Mouse (Mus musculus) megakaryocyte-erythroid progenitor cell, adult 5-6 weeks (primary cell): ENCODE measurements at regions not wholly inside any gene's neighbourhood (a gene's known extent, or its start where the extent isn't known, plus 50 kb on each side); places are given as distances from the start of the nearest gene placed in this dataset.
"Not testable (repeated sequence)": the region's sequence is repeated elsewhere in the genome, so short reads cannot be mapped to it uniquely, and the experiment has no call there.

Source experiments
- ATAC-seq: replicated peaks from 2 replicates; pipeline ENCODE4 v1.8.0; 2016; ENCODE audit warnings: mild to moderate bottlenecking, inconsistent platforms; ENCODE audit not compliant: severe bottlenecking, poor library complexity, low FRiP score, low TSS enrichment

DNA sequence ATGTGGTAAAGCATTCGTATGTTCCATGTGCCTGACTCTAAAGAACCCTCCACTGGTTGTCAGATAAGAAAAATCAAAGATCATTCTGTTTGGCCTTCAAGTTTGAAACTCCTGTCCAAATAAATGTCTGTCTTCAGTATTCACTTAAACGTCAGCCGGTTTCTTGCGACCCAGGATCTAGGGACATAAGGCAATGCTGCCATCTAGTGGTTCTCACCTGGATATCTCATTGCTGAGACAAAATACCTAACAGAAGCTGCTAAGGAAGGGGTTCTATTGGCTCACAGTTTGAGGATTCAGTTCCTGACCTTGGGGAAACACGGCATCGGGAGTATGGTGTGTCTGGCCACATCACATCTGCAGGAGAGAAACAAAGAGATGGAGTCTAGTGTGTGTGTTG is 139.5 kb upstream of the Intu start:
- ATAC-seq: peak; percentile 71

DNA sequence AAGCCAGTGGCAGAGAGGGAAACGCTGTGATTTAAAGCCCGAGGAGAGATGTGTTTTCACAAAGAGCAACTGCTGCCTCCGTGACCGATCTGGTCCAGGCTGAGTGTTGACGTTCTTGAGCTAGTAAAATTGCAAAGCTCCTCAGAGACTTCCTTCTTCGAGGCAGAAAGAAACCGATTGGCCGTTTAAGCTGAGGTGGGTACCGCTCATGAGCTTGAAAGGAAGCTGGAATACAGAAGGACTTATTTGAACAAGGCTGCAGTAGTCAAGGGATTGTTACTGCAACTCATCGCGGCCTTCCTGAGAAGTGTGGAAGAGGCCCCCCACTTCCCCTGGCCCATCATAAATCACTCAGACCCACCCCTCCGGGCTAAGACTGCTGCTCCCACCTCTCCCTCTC is 132.9 kb upstream of the Intu start:
- no peak for ATAC-seq

- ATAC-seq: no peak
Observed at GRCm38 (mm10) chr3:40403402-40403801, 127.7 kb upstream of the Intu start.

GRCm38 (mm10) chr3:40405095-40405948 is 125.8 kb upstream of the Intu start:
- ATAC-seq: no peak

GRCm38 (mm10) chr3:40405949-40406236 is 125.2 kb upstream of the Intu start:
- no peak for ATAC-seq

GRCm38 (mm10) chr3:40408921-40409488 is 122.1 kb upstream of the Intu start:
- ATAC-seq: no peak

- ATAC-seq: no peak
Observed at GRCm38 (mm10) chr3:40410749-40411310, 120.3 kb upstream of the Intu start.

DNA sequence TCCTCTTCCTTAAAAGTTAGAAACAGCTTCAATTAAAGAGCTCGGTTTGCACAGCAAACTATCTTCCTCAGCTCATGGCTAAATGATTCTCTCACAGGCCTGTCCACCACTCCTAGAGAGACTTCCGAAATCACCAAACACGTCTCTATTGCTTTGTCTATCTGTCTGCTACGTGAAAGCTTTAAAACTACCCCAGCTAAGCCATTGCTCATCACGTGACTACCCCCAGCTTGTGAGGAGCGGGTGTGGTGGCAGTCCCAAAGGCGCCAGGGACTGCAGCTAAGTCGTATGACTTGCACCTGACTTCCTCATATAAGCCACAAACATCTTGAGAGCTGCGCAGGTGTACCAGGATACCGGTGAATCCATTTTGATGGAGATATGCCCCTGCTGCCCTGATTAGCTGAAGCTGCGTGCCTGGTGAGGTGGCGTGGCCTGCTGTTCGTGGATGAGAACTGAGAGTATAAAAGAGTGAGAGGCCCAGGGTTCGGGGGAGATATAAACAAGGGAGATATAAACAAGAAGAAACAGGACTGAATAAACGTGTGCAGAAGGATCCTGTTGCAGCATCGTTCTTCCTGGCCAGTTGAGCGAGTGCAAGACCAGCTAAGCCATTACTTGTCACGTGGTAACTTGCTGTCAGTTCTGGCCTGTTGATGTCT is 105.8 kb upstream of the Intu start:
- not testable (repeated sequence) for ATAC-seq

DNA sequence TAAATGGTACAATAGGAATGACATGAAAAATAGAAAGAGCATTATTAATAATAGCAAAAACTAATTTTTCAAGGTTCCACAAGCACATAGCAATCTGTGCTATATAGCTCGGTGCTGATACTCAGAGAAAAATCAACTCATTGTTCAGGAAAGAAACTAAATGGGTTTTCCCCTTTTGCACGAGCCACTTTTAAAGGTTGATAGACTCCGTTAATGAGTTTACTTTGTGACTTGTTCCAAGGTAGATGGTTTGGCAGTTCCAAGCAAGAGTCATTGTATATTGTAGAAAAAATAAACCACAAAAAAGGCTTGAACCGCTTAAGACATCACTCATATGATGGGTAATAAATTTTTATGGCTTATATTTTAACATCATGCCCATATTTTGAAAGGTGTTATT is 105.0 kb upstream of the Intu start:
- ATAC-seq: no peak

DNA sequence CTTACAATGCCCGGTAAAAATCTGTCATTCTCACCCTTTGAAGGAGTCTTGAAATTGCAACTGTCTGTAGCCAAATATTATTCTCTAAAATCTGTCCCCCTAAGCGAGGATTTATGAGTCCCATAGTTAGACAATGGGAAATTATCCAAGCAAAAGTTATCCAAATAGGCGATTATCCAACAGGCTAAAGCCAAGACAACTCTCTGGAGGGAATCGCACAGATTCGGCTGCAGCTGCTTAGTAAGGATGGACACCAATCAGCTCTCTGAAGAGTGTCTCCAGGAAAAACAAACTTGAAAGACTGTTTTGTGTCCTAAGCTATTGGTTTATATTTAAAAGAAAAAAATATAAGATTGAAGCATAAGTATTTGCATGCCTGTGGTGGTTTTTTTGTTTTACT is 103.1 kb upstream of the Intu start:
- ATAC-seq: no peak

- no peak for ATAC-seq
Observed at GRCm38 (mm10) chr3:40438251-40438650, 92.8 kb upstream of the Intu start.

DNA sequence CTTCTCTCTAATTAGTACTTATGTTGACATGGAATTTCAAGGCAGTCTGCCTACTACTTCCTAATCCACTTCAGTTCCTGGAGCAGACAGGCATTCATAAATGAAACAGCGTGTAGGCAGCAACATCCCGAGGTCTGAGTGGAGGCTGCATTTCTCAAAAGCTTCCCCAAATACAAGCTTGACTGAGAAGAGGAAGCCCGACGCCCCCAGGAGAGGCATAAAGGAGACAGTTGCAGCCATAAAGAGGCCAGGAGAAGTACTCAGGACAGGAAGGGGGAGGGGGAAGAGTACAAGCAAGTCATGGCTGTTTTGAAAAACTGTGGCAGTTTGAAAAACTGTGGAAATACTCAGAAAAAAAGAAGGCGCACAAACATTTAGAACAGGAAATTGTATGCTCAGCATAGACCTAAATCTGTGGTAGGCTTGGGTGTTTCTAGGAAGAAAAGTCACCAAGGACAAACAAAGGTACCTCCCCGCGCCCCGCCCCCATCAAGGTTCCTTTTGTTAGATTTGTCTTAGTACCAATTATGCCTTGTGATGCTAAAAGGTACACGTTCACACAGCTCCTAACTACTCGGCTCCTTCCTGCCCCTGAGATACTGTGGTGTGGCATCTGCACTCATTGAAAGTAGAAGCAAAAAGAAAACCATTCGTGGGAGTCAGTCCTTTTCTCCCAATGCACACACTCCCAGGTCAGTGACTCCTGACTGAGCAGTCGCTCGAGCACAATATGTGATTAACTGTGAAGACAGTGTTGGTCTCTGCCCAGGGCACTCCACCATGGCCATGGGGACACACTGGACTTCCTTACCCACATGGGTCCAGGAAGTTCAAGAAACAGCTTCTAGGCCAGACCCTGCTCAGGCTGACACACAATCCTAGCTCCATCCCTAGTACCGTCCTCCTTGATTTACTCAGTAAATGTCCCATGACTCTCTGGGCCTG is 89.7 kb upstream of the Intu start:
- ATAC-seq: no peak

DNA sequence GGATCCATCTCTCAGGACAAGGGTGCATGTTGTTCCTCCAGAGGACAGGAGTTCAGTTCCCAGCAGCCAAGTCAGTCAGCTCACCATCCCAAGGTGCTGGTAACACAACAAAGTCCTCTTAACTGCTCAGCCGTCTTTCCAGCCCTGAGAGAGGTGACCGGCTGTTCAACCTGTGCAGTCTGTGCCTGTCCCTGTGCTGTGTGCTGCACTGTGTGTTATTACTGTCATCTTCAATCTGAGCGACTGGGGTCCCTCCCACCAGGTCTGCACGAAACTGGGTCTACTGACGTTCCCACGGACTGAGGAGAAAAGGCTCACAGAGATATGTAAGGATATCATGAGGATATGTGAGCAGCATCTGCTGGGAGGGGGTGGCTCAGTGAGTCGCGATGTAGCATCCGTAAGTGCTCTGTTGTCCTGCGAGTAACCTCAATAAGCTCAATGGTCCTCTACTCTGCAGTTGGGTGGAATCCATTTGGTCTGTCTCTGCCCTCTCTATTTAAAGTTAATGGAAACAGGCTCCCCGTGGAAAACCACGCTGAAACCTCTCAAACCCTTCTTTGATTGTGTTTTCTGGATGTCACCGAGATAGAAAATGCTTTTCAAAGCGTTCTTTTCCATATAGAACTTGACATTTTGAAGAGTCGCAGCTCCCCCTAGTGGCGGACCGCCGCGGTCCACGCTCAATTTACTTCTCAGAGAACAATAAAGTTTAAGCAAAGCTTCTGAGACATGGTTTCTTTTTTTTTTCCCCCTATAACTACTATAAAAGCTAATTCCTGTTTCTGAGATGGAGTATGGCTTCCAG is 87.1 kb upstream of the Intu start:
- peak; percentile 26; the same call in 1 of the 2 replicates for ATAC-seq

DNA sequence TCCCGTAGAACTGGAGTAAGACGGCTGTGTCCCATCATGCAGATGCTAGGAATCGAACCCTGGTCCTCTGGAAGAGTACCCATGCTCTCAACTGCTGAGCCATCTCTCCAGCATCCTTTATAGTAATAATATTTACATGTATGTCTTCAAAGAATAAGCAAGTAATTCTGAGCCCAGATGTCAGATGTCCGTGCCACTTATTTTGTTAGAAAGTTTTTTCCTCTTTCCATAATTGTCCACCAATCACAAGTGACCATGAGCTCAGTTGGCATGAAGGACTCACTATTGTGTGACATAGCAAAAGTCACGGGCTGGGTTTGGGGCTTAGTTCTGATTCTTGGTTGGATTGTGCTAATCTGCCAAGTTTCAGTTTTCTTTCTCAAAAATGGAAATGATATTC is 78.1 kb upstream of the Intu start:
- no peak for ATAC-seq

GRCm38 (mm10) chr3:40453552-40453951 is 77.5 kb upstream of the Intu start:
- no peak for ATAC-seq

DNA sequence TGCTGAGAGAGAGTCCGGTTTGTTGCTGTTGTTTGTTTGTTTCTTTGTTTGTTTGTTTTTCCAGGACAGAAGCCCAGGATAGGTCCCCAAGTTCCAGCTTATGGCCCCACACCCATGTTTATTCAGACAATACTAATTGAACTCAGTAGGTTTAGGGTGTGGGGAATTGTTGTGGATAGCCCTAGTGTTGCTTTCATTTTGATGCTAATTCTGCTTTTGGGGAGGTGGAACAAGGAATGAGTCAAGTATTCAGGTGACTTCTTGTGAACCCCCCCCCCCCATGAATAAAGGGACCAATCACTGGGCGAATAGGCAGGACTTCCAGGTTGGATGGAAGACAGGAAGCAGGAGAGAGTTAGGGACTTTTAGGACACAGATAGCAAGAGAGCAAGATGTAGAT is 75.0 kb upstream of the Intu start:
- no peak for ATAC-seq

DNA sequence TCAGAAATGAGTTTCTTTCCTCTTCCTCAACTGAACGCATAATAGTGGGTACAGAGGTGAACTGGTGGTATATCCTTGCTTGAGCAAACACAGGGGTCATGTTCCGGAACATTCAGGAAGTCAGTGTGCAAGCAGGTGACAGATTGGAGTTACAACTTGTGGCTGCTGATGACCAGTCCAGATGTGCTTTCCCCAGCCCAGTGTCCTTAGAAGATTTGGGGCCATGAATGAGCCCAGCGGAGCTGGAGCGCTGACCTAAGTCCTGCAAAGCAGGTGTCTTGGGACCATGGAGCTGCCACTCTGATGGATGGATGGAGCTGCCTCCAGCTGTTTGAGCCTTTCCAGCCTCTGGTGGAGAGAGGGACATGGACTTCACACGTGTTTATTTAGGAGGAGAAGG is 72.6 kb upstream of the Intu start:
- ATAC-seq: no peak

- ATAC-seq: no peak
Observed at GRCm38 (mm10) chr3:40463446-40463845, 67.6 kb upstream of the Intu start.

- ATAC-seq: no peak
Observed at GRCm38 (mm10) chr3:40470101-40470500, 61.0 kb upstream of the Intu start.
